Mouse (Mus musculus) ES-CJ7 (cell line): ENCODE measurements around the gene Clca1.
A peak's percentile ranks its signal among the peaks of the same experiment; 100 is the strongest.
"Not testable (repeated sequence)": the region's sequence is repeated elsewhere in the genome, so short reads cannot be mapped to it uniquely, and the experiment has no call there.

Experiments used
- DNase-seq: peaks from one replicate; pipeline ENCODE4 v3.0.0; 2011; ENCODE audit warnings: low read depth, low spot score

The Clca1 gene

DNA sequence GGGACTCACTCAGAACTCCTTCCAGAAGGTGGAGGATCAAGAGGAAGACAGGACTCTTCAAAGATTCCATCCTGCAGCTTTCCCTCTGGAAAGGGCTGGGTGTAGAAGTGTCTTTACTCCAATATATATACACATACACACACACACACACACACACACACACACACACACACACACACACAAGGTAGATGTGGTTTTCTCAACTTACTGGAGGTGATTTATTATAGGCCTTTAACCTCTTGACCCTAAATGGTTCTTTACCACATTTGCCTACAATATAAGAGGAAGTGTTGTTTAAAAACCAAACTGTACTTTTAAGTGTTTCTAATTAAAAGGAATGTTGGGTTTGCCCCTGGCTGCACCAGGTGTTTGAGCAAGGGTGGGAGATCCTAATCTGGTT lies at the start of gene Clca1:
Clca1 (minus strand) TSS at position 101 of the 400 bp plus-strand sequence.
- DNase-seq: no peak

DNA sequence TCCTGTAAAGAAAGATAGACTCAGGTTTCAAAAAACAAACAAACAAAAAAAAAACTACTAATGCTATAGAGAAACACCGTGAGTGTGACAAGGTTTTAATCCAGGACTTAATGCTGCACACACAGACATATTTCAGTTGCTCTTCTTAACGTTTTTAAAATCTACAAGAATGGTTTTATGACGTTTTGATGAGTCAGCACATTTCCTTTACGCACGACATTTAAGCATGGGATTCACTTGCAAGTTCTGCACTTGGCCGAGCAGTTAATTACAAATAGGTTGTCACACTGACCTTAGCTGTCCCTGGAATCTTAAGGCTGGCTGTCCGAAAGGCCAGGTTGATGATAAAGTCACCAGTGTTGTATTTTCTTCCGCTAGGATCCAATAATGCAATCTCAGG lies 48.3 kb upstream of the Clca1 start:
- no peak for DNase-seq

DNA sequence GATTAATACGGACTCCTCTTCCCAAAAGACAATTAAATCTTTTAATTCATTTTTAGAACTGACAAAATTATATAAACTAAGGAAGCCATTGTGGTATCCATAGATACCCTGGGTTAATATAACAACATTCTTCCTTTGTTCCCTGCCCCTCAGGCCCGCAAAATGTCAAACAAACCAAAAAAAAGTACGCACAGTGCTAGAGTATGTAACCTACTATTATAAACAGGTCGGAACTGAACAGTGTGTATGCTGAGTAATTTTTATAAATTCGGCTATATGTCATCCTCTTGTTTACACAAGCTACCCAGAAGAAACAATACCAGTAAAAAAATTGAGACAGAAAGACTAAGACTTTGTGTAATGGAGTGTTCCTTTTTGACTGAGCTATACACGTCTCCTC lies 45.8 kb upstream of the Clca1 start:
- DNase-seq: no peak

DNA sequence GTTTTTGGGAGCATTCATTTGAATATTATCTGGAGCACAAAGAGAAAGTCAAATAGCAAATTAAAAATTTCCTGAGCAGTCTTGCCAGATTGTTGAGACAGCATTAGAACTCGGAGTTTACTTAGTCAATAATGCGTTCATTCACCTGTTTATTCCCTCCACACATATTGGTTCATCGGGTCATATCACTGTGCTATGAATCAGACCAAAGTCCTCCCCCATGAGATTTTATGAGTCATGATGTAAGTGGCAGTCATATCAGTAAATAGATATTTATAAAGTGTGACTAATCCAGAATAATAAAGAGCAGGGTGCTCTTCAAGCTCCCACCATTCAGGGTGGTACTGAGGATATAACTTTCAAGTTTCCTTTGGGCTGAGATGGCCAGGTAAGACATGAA lies 39.8 kb upstream of the Clca1 start:
- DNase-seq: no peak

DNA sequence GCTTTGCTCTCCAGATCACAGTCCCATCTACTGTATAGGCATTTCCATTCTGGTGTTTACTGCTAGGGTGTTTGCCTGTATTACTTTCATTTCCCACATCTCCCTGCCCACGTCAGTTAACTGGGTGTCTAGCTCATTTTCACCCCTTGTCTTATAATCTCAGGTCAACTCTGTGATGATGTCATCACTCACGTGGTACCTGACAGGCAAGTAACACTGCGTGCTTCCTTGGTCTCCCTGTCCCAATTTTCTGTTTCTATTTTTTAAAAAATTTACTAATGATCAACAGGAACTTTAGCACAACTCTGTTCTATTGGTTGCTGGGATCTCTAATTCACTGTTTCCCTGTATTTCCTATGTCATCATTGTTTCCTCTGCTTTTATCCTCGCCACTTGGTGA lies 36.4 kb upstream of the Clca1 start:
- no peak for DNase-seq

DNA sequence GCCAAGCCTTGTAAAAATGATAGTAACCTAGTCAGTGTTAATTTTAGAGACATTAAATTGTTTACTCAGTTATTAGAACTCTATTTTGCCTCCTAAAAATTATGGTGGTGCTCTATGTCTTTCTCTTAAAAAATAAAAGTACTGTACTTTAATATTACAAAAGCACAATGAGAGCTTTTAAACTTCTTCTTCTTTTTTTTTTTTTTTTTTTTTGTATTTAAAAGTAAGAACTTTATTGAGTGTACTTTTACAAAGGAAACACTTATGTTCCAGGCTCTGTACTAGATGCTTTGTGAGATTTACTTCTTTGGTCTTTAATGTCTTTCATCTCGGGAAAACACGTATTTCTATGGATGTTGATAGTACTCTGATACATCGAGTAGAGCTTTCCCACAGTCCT lies 22.6 kb upstream of the Clca1 start:
- not testable (repeated sequence) for DNase-seq

DNA sequence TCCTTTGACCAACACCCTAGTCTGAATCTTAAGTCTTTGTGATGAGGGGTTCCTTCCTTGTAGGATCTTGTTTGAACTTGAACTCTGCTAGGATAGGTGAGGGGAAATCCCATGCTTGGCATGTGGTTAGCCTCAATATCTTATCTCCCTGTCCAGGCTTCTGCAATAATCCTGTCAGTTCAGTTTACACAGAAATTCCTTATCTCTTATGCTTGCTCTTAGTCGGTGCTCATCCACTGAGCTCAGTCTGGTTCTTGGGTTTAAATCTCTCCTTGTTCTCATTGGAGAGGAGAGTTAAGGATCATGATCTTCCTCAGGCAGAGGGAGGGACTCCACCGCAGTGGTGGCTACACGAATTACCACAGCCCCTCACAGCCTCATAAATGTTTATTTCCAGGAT lies 17.2 kb upstream of the Clca1 start:
- no peak for DNase-seq

DNA sequence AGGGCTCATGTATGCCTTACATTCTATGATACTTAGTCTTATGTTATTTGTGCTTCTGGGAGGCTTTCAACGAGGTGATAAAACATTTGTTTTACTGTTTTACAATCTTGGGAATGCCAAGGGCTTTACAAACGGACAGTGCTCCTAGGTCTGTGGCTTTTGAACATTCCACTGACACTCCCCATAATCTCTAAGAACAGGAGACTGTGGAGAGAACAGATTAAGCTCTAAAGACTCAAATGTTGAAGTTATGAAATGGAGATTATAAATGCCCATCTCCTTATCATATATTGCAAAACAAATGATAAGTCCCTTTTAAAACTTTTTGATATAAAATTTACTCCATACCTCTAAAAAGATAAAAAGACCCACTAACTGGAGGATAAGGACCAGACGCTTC lies 6.2 kb upstream of the Clca1 start:
- DNase-seq: no peak

DNA sequence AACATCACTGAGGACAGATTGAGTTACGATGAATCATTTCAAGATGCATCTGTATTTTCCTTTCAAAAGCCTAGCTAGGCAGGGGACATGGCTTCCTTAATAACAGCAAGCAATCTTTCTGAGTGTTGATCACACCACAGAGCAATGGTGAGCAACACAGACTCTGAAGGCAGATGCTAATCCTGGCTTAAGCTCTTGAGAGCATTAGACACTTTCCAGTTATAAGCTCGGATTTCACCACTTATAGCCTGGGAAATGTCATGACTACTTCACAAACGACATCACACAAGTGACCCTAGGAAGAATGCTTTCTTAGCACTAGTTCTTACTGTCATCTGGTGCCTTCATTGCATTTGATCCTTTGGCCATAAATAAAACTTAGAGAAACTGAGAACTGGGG lies 4.5 kb downstream of the Clca1 start:
- no peak for DNase-seq

DNA sequence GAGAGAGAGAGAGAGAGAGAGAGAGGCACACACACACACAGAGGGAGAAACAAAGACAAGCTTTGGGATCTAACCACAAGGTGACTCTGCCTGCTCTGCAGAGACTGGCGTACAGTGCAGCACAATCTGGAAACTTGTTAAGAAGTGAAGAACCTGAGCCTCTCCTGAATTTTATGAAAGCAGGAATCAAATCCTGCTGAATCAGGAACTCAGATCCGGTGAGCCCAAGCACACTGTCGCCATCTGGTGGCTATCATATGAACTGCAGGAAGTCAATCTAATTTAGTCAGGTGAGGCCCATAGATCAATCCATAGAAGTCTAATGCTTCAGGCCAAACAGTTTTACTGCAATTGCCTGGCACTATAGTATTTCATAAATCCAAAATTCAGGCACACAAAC lies 5.8 kb downstream of the Clca1 start:
- peak; percentile 68 for DNase-seq

DNA sequence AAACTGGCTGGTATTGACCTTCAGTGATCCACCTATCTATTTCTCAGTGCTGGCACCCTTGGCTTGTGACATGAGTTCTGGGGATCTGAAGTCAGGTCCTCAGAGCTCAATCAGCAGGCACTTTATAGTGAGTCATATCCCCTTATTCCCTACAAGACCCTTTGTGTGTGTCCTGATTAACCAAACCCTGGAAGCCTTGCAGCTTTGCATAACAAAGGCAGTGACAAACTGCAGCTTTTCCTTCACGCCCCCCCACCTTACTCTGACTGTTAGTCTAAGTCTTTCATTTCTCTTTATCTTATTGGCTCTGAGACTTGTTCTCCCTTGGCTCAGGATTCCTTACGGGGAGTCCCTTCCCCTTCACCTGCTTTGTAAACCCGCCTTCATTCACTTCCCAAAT lies 14.8 kb downstream of the Clca1 start:
- peak; percentile 31 for DNase-seq

DNA sequence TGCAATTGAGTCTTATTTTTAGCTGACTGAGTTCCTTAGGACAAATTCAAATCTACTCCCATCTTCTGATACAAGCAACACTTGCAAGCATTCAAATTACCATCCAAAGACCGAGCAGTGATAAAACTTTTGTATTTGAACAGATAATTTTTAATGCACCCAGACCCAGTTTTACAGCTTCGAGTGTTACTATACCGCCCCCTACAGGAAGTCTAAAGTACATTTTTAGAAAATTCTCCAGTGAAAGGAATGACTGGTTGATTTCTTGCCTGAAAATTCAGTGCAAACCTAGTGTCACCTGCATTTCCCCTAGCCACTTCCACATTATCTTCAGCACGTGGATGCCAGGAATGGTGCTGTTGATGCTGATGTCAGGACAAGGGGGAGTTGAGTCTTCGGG lies 28.2 kb downstream of the Clca1 start:
- DNase-seq: no peak

DNA sequence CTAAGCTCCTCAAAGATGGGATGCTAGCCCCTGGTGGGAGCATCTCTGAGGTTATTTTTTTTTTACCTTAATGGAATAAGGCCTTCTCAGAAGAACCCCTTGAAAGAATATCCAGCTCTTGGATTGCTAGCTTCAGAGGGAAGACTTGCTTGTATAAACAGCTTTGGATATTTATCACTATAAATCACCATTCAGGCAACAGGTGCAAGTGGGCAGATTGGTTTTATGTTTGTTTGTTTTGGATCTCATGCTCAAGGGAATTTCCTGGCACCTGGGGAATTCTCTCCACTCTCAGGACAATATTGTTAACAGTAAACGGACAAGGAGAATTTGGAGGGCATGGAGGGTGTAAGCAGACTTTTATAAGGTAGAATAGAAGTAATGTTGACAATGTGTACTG lies 31.7 kb downstream of the Clca1 start:
- DNase-seq: no peak

DNA sequence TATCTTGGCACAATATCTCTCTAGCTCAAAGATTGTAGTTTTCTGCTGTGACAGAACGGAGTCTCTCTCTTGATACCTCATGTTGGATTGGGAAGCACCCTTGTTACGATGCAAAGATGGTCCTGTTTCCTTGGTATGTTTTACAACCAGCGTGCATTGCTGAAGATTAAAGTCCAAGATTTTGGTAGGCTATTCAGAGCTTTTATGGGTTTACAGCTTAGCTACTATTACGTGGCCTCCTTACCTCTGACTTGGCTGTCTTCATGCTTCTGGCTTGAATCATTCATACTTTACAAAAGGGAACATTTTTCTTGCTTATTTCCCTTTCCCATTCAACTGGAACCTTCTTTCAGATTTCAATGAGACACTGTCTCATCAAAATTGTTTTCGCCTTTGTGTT lies 39.5 kb downstream of the Clca1 start:
- no peak for DNase-seq

DNA sequence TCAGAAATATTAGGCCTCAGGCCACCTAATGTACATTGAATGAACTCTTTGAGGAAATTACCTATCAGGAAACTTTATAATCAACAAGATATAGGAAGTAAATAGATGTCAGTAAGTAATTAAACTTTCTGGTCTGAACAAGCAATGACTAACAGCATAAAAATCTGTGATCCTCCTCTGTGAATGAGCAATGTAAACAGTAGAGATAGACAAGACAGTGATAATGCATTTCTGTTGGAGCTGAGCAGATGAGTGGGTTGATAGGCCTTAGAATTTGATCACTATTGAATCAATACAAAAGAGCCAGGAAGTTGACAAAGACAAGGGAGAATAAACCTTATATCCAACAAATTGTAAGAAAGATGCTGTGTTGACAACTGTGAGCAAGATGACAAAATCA lies 40.0 kb downstream of the Clca1 start:
- DNase-seq: no peak

DNA sequence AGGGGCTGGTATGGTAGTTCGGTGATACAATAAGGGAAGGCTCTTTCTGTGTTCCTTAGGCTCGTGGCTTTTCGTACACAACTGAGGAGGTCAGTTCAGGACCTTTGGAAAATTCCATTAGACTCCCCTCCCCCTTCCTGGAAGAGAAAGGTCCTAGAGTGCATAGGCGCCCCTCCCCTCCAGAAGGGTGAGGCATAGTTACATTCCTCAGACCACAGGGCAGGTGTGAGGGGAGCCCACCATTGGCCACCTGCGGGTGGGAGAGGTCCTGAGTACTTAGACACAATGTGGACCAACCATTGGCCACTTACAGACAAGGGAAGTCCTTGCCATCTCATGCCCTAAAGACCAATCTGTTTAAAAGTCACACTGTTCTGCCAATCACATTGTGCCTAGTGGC lies 46.7 kb downstream of the Clca1 start:
- DNase-seq: peak; percentile 67

DNA sequence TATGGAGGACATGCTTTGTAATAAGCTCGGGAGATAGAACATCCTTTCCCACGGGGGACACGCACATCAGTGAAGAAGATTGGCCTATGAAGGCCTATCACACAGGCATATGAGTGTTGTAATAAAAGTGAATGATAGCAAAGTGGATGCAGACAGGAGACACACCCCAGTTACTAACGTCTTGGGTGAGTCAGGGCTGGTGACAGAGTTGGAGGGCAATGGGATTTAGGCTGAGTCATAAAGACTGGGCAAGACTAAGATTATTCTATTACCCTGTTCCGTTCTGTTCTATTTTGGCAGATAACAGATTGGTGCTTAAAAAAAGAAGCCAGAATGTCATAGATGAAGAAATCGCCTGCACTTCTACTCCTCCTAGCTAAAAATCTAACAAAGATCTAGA lies 52.0 kb downstream of the Clca1 start:
- DNase-seq: no peak

DNA sequence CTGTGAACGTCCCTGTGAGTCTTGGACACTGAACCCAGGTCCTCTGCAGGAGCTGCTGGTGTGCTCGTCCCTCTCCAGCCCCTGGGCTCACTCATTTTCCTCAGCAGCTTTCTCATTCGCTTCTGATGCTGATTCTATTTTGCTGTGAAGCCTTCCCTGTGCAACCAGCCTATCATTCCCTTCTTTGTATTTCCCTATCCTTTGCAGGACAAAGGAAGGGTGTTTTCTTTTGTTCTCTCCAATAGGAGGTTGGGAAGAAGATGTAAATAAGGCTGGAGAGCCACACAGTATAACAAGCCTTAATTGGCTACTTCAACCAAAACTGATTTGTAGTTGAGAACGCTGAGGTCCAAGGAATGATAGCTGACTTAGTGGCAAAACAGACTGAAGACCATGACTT lies 54.9 kb downstream of the Clca1 start:
- peak; percentile 48 for DNase-seq

DNA sequence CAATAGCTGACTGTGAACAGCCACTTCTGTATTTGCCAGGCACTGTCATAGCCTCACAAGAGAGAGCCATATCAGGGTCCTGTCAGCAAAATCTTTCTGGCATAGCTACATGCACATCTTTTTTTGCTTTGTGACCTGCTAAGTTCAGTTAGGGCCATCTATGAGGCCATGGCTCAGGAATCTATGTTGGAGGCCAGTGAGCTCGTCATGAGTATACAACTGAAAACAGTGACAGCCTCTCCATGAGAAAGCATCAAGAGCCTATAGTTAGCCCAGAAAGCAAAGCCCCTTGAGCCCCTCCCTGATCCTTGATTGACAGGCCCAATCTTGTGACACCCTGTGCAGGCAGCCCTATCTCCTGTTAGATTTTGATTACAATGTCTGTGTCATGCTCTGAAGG lies 56.5 kb downstream of the Clca1 start:
- no peak for DNase-seq

DNA sequence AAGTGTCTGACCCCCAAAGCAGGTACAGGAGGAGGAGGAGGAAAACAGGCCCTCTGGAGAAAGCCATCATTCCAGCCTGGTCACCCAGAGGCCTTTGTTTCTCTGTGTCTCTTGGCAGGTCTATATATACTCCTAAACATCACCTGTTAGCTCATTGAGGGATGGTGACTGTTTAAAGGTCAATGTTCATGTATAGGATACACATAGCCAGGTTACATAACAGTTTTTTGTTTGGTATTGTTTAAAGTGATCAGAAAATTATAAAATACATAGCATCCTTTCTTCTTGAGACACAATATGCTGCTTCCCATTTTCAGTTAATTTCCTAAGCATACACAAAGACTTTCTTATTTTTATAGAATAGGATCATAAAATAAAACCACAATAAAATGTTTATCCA lies 57.6 kb downstream of the Clca1 start, which contains the start of gene Clca4a:
Clca4a (minus strand) TSS at position 101 of the 400 bp plus-strand sequence.
- no peak for DNase-seq

DNA sequence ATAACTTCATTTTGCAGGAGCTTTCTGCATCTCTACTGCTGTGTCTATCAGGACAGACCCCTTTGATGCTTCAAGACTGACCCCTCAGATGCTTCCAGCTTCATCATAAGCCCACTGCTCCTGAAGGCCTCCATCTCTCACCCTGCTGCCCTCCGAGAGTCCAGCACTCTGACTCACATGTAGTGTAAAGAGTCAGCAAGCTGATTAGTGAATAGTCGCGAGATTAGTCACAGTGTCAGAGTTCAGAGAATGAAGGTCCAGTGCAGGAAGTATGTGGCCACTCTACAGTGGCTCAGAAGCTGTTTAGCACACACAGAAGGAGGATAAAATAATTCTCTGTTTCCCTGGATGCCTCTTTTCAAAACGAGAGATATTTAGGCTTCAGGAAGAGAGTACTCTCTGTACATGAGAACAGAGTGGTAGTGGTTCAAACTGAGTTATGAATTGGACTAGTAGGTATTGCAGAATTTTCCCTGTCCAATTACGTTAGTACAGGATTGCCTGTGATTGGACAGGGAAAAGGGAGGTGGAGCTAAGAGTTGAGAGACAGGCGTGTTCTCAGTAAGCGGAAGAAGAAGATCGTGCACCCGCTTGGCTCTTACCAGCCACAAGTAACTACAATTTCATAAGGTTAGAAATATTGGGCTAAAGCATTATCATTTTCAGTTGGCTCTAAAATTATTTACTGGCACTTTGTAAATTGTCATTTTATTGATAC lies 60.9 kb downstream of the Clca1 start:
- DNase-seq: no peak

DNA sequence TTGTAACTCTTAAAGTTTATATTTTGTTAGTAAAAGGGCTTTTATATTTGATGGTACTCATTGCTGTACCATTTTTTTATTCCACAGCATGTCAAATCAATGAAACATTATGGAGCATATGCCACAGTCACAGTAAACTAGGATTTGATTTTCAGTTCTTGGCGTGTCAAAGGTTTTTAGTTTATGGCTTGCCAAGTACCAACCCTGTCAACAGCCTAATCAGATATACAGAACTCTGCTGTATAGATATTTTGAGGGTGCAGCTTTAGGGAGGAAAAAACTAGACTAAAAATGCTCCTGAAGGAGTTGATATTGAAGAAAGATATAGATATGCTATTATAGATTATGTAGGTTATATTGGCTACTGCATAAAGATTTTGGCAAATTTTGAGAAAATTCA lies 62.8 kb downstream of the Clca1 start:
- no peak for DNase-seq

DNA sequence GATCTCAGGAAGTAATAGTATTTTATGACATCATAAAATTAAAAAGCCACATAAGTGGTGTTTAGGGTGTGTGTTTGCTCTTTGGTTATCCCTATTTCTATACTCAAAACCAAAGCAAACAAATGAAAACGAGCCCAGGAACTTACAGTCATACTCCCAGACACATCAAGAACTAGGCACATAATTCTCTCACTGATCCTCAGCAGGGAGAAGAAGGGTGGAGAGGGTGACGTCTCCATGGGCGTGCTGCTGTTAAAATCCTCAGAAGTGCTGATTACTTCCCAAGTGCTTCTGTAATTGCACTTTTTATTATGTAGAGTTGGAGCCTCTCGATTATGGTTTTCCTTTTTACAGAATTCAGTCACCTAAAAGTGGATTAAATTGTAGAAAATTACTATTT lies 66.5 kb downstream of the Clca1 start:
- no peak for DNase-seq
